ENCODE assay signal across 9 mouse cellular contexts in the genomic region with DNA sequence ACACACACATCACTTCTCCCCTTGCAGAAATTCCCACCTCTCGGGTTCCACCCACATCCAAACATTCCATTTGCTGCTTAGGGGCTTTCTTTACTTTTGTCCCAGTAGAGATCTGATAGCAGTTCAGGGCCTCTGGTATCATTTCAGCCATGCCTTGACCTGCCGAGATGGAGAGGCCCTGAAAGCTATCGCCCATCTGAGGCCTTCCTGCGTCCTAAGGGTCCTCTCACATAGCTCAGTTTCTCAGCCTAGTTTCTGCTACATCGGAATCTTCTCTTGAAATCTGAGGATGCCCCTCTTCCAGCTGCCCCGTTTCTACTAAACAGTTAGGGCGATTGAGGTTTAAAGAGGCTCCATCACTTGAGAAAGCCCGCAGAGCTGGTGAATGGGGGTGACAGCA. TPM values are rescaled to one million over a fixed set of nuclear protein-coding genes. Genes with fewer than 3 reads are reported as not detected.
DNase-seq lines count a peak whose midpoint lies in the region; ATAC-seq and TF ChIP-seq lines count a peak whose summit lies in the region.
"Had no signal": no experiment of that assay in that cellular context is flagged by ENCODE, and none has a peak within 500 bp of the region (broad histone marks: within the 10 kb centered on the region; RNA-seq: fewer than 3 reads in every experiment).

No protein-coding gene starts in this region.

- H3K4me1 ChIP-seq in thymus, adult 2 months (replicated peaks; ENCODE audit: control insufficient read depth, insufficient read depth, low read length) = peaks cover 56% of the 10 kb centered on the region
- peaks cover 48% of the 10 kb centered on the region for H3K4me1 ChIP-seq in limb, embryonic 14.5 days (ENCODE audit: control insufficient read depth, insufficient read depth, low read length)
- peaks cover 59% of the 10 kb centered on the region for H3K4me1 ChIP-seq in stomach, embryonic 15.5 days

- H3K9me3 ChIP-seq in limb, embryonic 14.5 days (ENCODE audit: control insufficient read depth, low read length) = no peaks in the 10 kb centered on the region
- H3K9me3 ChIP-seq in stomach, embryonic 15.5 days = no peaks in the 10 kb centered on the region

- TF ChIP-seq CTCF in thymus, adult 2 months (IDR thresholded peaks at IDR 0.05; ENCODE audit: borderline replicate concordance, control insufficient read depth, extremely low read depth, insufficient read depth, low read length, poor library complexity) = no peak

- H3K4me2 ChIP-seq in limb, embryonic 14.5 days (replicated peaks; ENCODE audit: low read depth, low read length, severe bottlenecking) = peak overlapping the region; percentile 88
- H3K4me2 ChIP-seq in stomach, embryonic 15.5 days = peak overlapping the region; percentile 100

- 57% methylated on average over 8 of the region's 8 CpGs for whole genome bisulfite sequencing in thymus, adult 2 months
- 51% methylated on average over 8 of the region's 8 CpGs for WGBS in limb, embryonic 14.5 days
- WGBS in stomach, embryonic 15.5 days = 42% methylated on average over 8 of the region's 8 CpGs

- peak; percentile 15 for DNase-seq in cerebellum, adult 11-12 months
- DNase-seq in thymus, adult 2 months = no peak
- no peak for DNase-seq in thymus, postnatal 14 days
- DNase-seq in limb, embryonic 14.5 days (ENCODE audit: low spot score) = no peak
- no peak for DNase-seq in urinary bladder, postnatal 14 days (ENCODE audit: low spot score)
- DNase-seq in spleen, postnatal 14 days (ENCODE audit: low spot score in 2 of 2) = no peak

- H3K4me3 ChIP-seq in thymus, adult 2 months (ENCODE audit: control insufficient read depth, insufficient read depth, low read length) = 0 out of 2 replicates have a peak overlapping the region, but pooled peaks have one; percentile 11
- H3K4me3 ChIP-seq in limb, embryonic 14.5 days (replicated peaks; ENCODE audit: low read length) = peak overlapping the region; percentile 47
- peak overlapping the region; percentile 62 for H3K4me3 ChIP-seq in stomach, embryonic 15.5 days (replicated peaks)

- no peak overlapping the region for H3K9ac ChIP-seq in limb, embryonic 14.5 days (ENCODE audit: low read depth, low read length, severe bottlenecking)
- no peak overlapping the region for H3K9ac ChIP-seq in stomach, embryonic 15.5 days

- no peak for TF ChIP-seq POLR2A in thymus, adult 2 months (IDR thresholded peaks at IDR 0.05; ENCODE audit: control insufficient read depth, extremely low read depth, insufficient read depth, low read length, poor library complexity)
- TF ChIP-seq POLR2A in limb, embryonic 14.5 days (IDR thresholded peaks at IDR 0.05; ENCODE audit: borderline replicate concordance, extremely low read depth, insufficient read depth, insufficient read length) = no peak

- no peak for ATAC-seq in cerebellum, adult (ENCODE audit: insufficient number of reproducible peaks, low FRiP score, low TSS enrichment)
- no peak for ATAC-seq in limb, embryonic 14.5 days (ENCODE audit: low FRiP score, low read depth)
- no peak for ATAC-seq in stomach, embryonic 15.5 days (ENCODE audit: insufficient read depth, low FRiP score, low read depth)

- no peaks in the 10 kb centered on the region for H3K27me3 ChIP-seq in thymus, adult 2 months (ENCODE audit: control insufficient read depth, insufficient read depth, low read length)
- no peaks in the 10 kb centered on the region for H3K27me3 ChIP-seq in limb, embryonic 14.5 days (ENCODE audit: control insufficient read depth, insufficient read depth, low read length)
- no peaks in the 10 kb centered on the region for H3K27me3 ChIP-seq in stomach, embryonic 15.5 days (replicated peaks)

- H3K36me3 ChIP-seq in thymus, adult 2 months (ENCODE audit: control insufficient read depth, insufficient read depth, low read length) = peaks cover 4% of the 10 kb centered on the region; the same call in 1 of the 2 replicates
- H3K36me3 ChIP-seq in limb, embryonic 14.5 days (ENCODE audit: control insufficient read depth, insufficient read depth, low read length) = 0 out of 2 replicates have a peak, but pooled peaks cover 7% of the 10 kb centered on the region
- H3K36me3 ChIP-seq in stomach, embryonic 15.5 days = peaks cover 2% of the 10 kb centered on the region; the same call in 1 of the 2 replicates

- no peak overlapping the region for H3K27ac ChIP-seq in thymus, adult 2 months (ENCODE audit: control insufficient read depth, insufficient read depth, low read length)
- H3K27ac ChIP-seq in limb, embryonic 14.5 days (replicated peaks; ENCODE audit: low read depth, low read length) = no peak overlapping the region
- H3K27ac ChIP-seq in stomach, embryonic 15.5 days = no peak overlapping the region

RNA-seq across cellular contexts. Expression of a gene that starts 5.2 kb away (rescaled TPM):
- 358 and 385 TPM in 2 replicates for polyA plus RNA-seq in thymus, adult 2 months (2012; rRNA removed)
- 122 and 157 TPM in 2 replicates for polyA plus RNA-seq in limb, embryonic 14.5 days (2012; rRNA removed)
- 94.5 and 103 TPM in 2 replicates for polyA plus RNA-seq in limb, embryonic 14.5 days (2014; fragmentation: Nextera tagmentation; extraction: Ambion mirVana)
- polyA plus RNA-seq in stomach, embryonic 15.5 days (2015; fragmentation: Nextera tagmentation; extraction: Ambion mirVana) = 83.4 and 88.9 TPM in 2 replicates

RNA-seq across cellular contexts. Expression of a gene that starts 7.7 kb away (rescaled TPM):
- polyA plus RNA-seq in thymus, adult 2 months (2012; rRNA removed) = 0.61 and 1.3 TPM in 2 replicates
- polyA plus RNA-seq in limb, embryonic 14.5 days (2012; rRNA removed) = 53.5 and 60.7 TPM in 2 replicates
- 27.2 and 37.8 TPM in 2 replicates for polyA plus RNA-seq in limb, embryonic 14.5 days (2014; fragmentation: Nextera tagmentation; extraction: Ambion mirVana)
- 0.40 and 1.3 TPM in 2 replicates for polyA plus RNA-seq in stomach, embryonic 15.5 days (2015; fragmentation: Nextera tagmentation; extraction: Ambion mirVana)
- polyA plus RNA-seq: cerebellum, adult 2 months had no signal

RNA-seq across cellular contexts. Expression of a gene that starts 21.1 kb away (rescaled TPM):
- 455 and 506 TPM in 2 replicates for polyA plus RNA-seq in thymus, adult 2 months (2012; rRNA removed)
- polyA plus RNA-seq in limb, embryonic 14.5 days (2012; rRNA removed) = 788 and 951 TPM in 2 replicates
- polyA plus RNA-seq in limb, embryonic 14.5 days (2014; fragmentation: Nextera tagmentation; extraction: Ambion mirVana) = 1,382 and 1,446 TPM in 2 replicates
- 1,532 and 1,551 TPM in 2 replicates for polyA plus RNA-seq in stomach, embryonic 15.5 days (2015; fragmentation: Nextera tagmentation; extraction: Ambion mirVana)

RNA-seq across cellular contexts. Expression of a gene that starts 30.5 kb away (rescaled TPM):
- polyA plus RNA-seq in thymus, adult 2 months (2012; rRNA removed) = 135 and 137 TPM in 2 replicates
- polyA plus RNA-seq in limb, embryonic 14.5 days (2012; rRNA removed) = 96.9 and 168 TPM in 2 replicates
- polyA plus RNA-seq in limb, embryonic 14.5 days (2014; fragmentation: Nextera tagmentation; extraction: Ambion mirVana) = 128 and 138 TPM in 2 replicates
- 115 and 131 TPM in 2 replicates for polyA plus RNA-seq in stomach, embryonic 15.5 days (2015; fragmentation: Nextera tagmentation; extraction: Ambion mirVana)

RNA-seq across cellular contexts. Expression of a gene that starts 38.7 kb away (rescaled TPM):
- polyA plus RNA-seq in thymus, adult 2 months (2012; rRNA removed) = 64.5 and 77.4 TPM in 2 replicates
- 3.6 and 4.3 TPM in 2 replicates for polyA plus RNA-seq in limb, embryonic 14.5 days (2012; rRNA removed)
- 4.0 and 6.6 TPM in 2 replicates for polyA plus RNA-seq in limb, embryonic 14.5 days (2014; fragmentation: Nextera tagmentation; extraction: Ambion mirVana)
- 4.3 and 4.4 TPM in 2 replicates for polyA plus RNA-seq in stomach, embryonic 15.5 days (2015; fragmentation: Nextera tagmentation; extraction: Ambion mirVana)

Comparison
In these comparisons a context has a peak if more than half of its experiments do, and no peak if none do; other contexts are left out.
1. H3K4me3 ChIP-seq: peak in every context shown above with its lines; median percentile 62 in stomach, embryonic 15.5 days; 47 in limb, embryonic 14.5 days; 11 in thymus, adult 2 months.
2. RNA of a gene that starts 7.7 kb away (polyA plus RNA-seq): 27.2 to 60.7 TPM in limb, embryonic 14.5 days; 0.61 to 1.3 TPM in thymus, adult 2 months and 0.40 to 1.3 TPM in stomach, embryonic 15.5 days; every median in the first group is over 10 times any median in the second.